Mouse (Mus musculus) intestine, embryonic 14.5 days (tissue): ENCODE results near the gene Slc26a6. TPM values are rescaled to one million over a fixed set of nuclear protein-coding genes. Genes with fewer than 3 reads are reported as not detected.
A peak's percentile ranks its signal among the peaks of the same experiment; 100 is the strongest.

Experiments
- ATAC-seq: fragments of 200-750 bp; cut with Nextera tagmentation; replicated peaks from 2 replicates; pipeline ENCODE4 v1.8.0; 2017; ENCODE audit warnings: low read depth, moderate number of reproducible peaks, moderate TSS enrichment, moderate library complexity; ENCODE audit not compliant: low FRiP score, low TSS enrichment
- DNase-seq: peaks from one replicate; pipeline ENCODE4 v3.0.0-alpha.2; 2018; ENCODE audit warnings: low spot score
- H3K27ac ChIP-seq: fragments of 300-500 bp; sonication (generic); 2 replicates; pipeline ENCODE4 v1.5.1; 2014; ENCODE audit warnings: low read depth, mild to moderate bottlenecking, control low read depth
- H3K27me3 ChIP-seq: fragments of 300-500 bp; sonication (generic); replicated peaks from 2 replicates; pipeline ENCODE4 v1.6.1; 2014; ENCODE audit warnings: low read length, control low read depth; ENCODE audit not compliant: control insufficient read depth, insufficient read depth
- H3K36me3 ChIP-seq: fragments of 300-500 bp; sonication (generic); 2 replicates; pipeline ENCODE4 v1.6.1; 2014; ENCODE audit warnings: low read length, control low read depth; ENCODE audit not compliant: control insufficient read depth, insufficient read depth
- H3K4me1 ChIP-seq: fragments of 300-500 bp; sonication (generic); replicated peaks from 2 replicates; pipeline ENCODE4 v1.6.1; 2014; ENCODE audit warnings: low read length, control low read depth, mixed read lengths; ENCODE audit not compliant: control insufficient read depth, insufficient read depth
- H3K4me2 ChIP-seq: fragments of 300-500 bp; sonication (generic); 2 replicates; pipeline ENCODE4 v1.6.1; 2014; ENCODE audit warnings: low read length
- H3K4me3 ChIP-seq: fragments of 300-500 bp; sonication (generic); 2 replicates; pipeline ENCODE4 v1.5.1; 2014; ENCODE audit warnings: low read depth, low read length, control low read depth, mixed read lengths
- H3K9ac ChIP-seq: fragments of 300-500 bp; sonication (generic); 2 replicates; pipeline ENCODE4 v1.6.1; 2014; ENCODE audit warnings: mild to moderate bottlenecking, low read length
- H3K9me3 ChIP-seq: fragments of 300-500 bp; sonication (generic); 2 replicates; pipeline ENCODE4 v1.6.1; 2016; ENCODE audit warnings: low read length, control low read depth; ENCODE audit not compliant: control insufficient read depth
- WGBS: fragments of 180-500 bp; shearing (Covaris S2); extraction: QIAGEN DNeasy Blood & Tissue Kit; methylation state at CpG from one replicate; pipeline ENCODE4 v1.1.7; 2014; 5-methylcytosine and 5-hydroxymethylcytosine counted together
- polyA plus RNA-seq: library from polyadenylated mRNA; unstranded; fragments of >200 nt; fragmentation: Nextera tagmentation; extraction: Ambion mirVana; gene quantifications from 2 replicates; pipeline ENCODE4 v1.2.1, GENCODE M21; 2014

Slc26a6 gene
- polyA plus RNA-seq, 1 experiment from 2014 or later = 14.8 TPM

GRCm38 (mm10) chr9:108935991-108936390, 82.9 kb downstream of the Slc26a6 start:
- H3K9ac ChIP-seq = no peak overlapping the region
- ATAC-seq (peak; percentile 22; the same call in 1 of the 2 replicates), DNase-seq (no peak)
- no peak overlapping the region; the same call in 1 of the 2 replicates for H3K4me3 ChIP-seq
- H3K4me2 ChIP-seq = no peak overlapping the region
- peaks cover 30% of the 10 kb centered on the region for H3K36me3 ChIP-seq
- WGBS = 17% methylated on average over 3 of the region's 3 CpGs
- H3K9me3 ChIP-seq = no peaks in the 10 kb centered on the region
- H3K27me3 ChIP-seq = no peaks in the 10 kb centered on the region
- H3K4me1 ChIP-seq = peaks cover 4% of the 10 kb centered on the region; the same call in 1 of the 2 replicates
- no peak overlapping the region for H3K27ac ChIP-seq

DNA sequence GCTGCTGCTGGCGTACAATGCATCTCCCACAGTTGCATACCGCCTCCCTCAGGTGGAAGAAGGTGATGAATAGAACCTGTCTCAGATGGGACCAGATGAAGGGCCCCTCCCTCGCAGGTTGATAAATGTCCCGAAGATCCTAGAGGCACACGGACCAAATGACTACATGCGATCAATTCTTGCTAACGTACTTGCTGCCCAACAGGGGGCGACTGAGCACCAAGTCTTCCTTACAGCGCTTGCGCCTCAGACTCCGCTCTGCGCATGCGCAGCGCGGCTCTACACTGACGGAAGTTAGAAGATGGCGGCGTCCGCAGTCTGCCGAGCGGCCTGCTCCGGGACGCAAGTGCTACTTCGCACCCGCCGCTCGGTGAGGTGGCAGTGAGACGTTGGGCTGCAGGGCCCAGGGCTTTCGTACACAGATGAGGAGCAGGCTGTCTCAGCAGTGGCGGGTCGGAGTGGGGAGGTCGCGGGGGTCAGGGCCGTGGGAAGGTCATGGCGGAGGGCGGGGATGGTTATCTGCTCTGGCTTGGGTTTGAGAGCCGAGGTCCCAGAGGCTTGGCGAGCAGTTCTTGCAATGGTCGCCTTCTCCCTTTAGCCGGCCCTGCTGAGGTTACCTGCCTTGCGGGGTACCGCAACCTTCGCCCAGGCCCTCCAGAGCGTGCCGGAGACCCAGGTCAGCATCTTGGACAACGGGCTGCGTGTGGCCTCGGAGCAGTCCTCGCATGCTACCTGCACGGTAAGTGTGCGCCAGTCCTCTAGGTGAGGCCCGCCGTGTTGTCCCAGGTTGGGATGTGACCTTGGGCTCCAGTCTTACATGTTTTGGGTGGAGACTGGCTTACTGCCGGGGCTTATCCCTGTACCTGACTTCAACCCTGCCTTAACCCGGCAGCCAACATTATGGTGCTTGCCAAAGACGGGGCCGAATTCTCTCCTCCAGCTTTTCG, 83.6 kb downstream of the Slc26a6 start, which contains the start of gene Uqcrc1:
TSS of gene Uqcrc1 (plus strand) at position 216 of the 947 bp plus-strand sequence.
- DNase-seq (peak; percentile 96), ATAC-seq (peak; percentile 90)
- H3K4me3 ChIP-seq = peak within 1 kb of the TSS; percentile 96
- whole genome bisulfite sequencing = 1% methylated on average over 55 of the region's 58 CpGs
- peaks cover 4% of the 10 kb centered on the region; the same call in 1 of the 2 replicates for H3K4me1 ChIP-seq
- peak within 1 kb of the TSS; percentile 51; the same call in 1 of the 2 replicates for H3K27ac ChIP-seq
- peaks cover 34% of the 10 kb centered on the region for H3K36me3 ChIP-seq
- peak within 1 kb of the TSS; percentile 85 for H3K4me2 ChIP-seq
- H3K9me3 ChIP-seq = no peaks in the 10 kb centered on the region
- peak within 1 kb of the TSS; percentile 83 for H3K9ac ChIP-seq
- no peaks in the 10 kb centered on the region for H3K27me3 ChIP-seq

DNA sequence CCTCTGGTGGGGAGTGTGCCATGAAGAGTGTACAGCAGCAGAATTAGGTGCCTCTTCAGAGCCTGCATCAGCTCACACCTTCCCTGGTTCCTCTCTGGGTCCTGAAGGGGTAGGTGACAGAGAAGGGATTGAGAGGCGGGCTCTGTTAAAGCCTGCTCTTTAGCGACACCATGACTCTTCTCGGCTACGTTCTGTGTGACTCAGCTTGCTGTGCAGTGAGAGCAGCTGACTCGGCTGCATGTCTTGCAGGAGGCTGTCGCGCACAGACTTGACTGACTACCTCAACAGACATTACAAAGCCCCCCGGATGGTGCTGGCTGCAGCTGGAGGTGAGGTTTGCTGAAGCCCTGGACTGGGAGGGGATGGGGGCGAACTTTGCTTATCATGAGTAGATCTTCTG, 92.0 kb downstream of the Slc26a6 start:
- Histone ChIP-seq H3K27me3 (no peaks in the 10 kb centered on the region), H3K4me2 (no peak overlapping the region), H3K27ac (no peak overlapping the region), H3K9me3 (no peaks in the 10 kb centered on the region), H3K4me1 (no peaks in the 10 kb centered on the region), H3K9ac (no peak overlapping the region), H3K36me3 (peaks cover 88% of the 10 kb centered on the region), H3K4me3 (no peak overlapping the region)
- no peak for ATAC-seq
- WGBS = 80% methylated on average over 9 of the region's 9 CpGs
- DNase-seq = no peak

DNA sequence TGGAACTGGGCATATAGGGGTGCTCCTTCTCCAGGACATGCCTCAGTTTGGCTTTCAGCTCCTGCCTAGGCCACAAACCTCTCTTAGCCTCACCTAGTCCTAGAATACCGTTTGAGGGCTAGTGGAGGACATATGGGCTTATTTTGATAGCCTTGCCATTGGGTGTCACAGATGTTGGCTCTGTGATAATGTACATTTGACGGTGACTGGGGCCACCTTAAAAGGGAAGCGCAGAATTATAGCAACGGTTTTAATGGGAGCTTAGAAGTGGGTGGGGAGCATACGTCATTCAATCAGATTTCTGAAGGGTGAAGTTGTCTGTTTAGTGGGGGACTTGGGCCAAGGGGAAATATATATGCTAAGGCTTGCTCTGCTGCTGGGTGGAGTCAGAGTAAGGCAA, 92.5 kb downstream of the Slc26a6 start:
- 89% methylated on average over 5 of the region's 5 CpGs for WGBS
- Histone ChIP-seq H3K4me2 (no peak overlapping the region), H3K36me3 (peaks cover 87% of the 10 kb centered on the region), H3K9ac (no peak overlapping the region), H3K27ac (no peak overlapping the region), H3K27me3 (no peaks in the 10 kb centered on the region), H3K9me3 (no peaks in the 10 kb centered on the region), H3K4me1 (no peaks in the 10 kb centered on the region), H3K4me3 (no peak overlapping the region)
- DNase-seq (no peak), ATAC-seq (no peak)

- Histone ChIP-seq H3K27me3 (peaks cover 17% of the 10 kb centered on the region; the same call in 1 of the 2 replicates), H3K36me3 (peaks cover 57% of the 10 kb centered on the region), H3K4me1 (peaks cover 4% of the 10 kb centered on the region; the same call in 1 of the 2 replicates), H3K9ac (no peak overlapping the region), H3K9me3 (no peaks in the 10 kb centered on the region), H3K4me3 (no peak overlapping the region), H3K27ac (no peak overlapping the region), H3K4me2 (no peak overlapping the region)
- ATAC-seq (no peak; the same call in 1 of the 2 replicates), DNase-seq (no peak)
- 79% methylated on average over 13 of the region's 13 CpGs for WGBS
Measured at GRCm38 (mm10) chr9:108949231-108949966, 96.3 kb downstream of the Slc26a6 start.

GRCm38 (mm10) chr9:108949967-108950728, 97.1 kb downstream of the Slc26a6 start:
- DNase-seq (no peak), ATAC-seq (no peak)
- no peaks in the 10 kb centered on the region for H3K9me3 ChIP-seq
- H3K27me3 ChIP-seq = peaks cover 17% of the 10 kb centered on the region; the same call in 1 of the 2 replicates
- no peak overlapping the region for H3K4me3 ChIP-seq
- no peak overlapping the region for H3K9ac ChIP-seq
- WGBS = 87% methylated on average over 9 of the region's 9 CpGs
- peaks cover 4% of the 10 kb centered on the region; the same call in 1 of the 2 replicates for H3K4me1 ChIP-seq
- peaks cover 49% of the 10 kb centered on the region for H3K36me3 ChIP-seq
- no peak overlapping the region for H3K27ac ChIP-seq
- H3K4me2 ChIP-seq = no peak overlapping the region

DNA sequence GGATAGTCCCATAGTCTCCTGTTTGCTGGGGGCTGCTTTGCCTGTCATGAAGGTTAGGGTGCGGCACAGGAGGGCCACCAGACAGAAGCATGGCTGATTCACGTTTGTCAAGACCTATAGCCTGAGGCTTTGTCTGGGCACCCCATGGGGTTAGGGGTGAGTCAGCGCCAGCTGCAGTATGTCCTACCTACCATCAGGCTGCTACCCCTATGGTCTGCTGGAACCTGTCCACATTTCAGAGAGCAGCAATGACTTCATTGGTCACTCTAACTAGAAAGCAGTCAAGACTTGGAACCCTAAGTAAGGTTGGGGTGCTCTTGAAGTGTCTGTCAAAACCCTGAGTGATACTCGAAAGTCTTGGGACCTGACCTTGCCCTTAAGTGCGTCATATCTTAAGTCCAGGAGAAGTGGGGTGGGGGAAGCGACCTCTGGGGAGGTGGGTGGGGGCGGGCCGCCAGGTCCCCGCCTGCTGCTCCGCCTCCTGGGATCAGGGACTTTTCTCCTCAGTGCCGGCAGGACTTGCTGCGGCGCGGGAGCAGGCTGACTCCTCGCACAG, 100.1 kb downstream of the Slc26a6 start, which contains the start of gene Col7a1:
TSS of gene Col7a1 (plus strand) at position 506 of the 556 bp plus-strand sequence.
- Histone ChIP-seq H3K4me1 (peaks cover 4% of the 10 kb centered on the region; the same call in 1 of the 2 replicates), H3K27ac (no peak within 1 kb of the TSS), H3K9ac (no peak within 1 kb of the TSS), H3K36me3 (peaks cover 23% of the 10 kb centered on the region), H3K9me3 (no peaks in the 10 kb centered on the region), H3K4me3 (peak within 1 kb of the TSS; percentile 19; the same call in 1 of the 2 replicates), H3K4me2 (peak within 1 kb of the TSS; percentile 46), H3K27me3 (peaks cover 17% of the 10 kb centered on the region; the same call in 1 of the 2 replicates)
- 12% methylated on average over 15 of the region's 15 CpGs for WGBS
- no peak for ATAC-seq
- no peak for DNase-seq
